Mouse (Mus musculus) ES-E14 (cell line): ENCODE results near the gene Dlg2. TPM values are rescaled to one million over a fixed set of nuclear protein-coding genes. Genes with fewer than 3 reads are reported as not detected.

Experiments
- DNase-seq: peaks from one replicate; pipeline ENCODE4 v3.0.0-alpha.2; 2013; ENCODE audit warnings: low read depth, low spot score
- H3K27ac ChIP-seq: 2 replicates; pipeline ENCODE4 v1.5.1; 2012; ENCODE audit warnings: low read depth, mild to moderate bottlenecking, low read length, moderate library complexity, mixed read lengths; ENCODE audit not compliant: poor library complexity, insufficient read depth, severe bottlenecking
- H3K36me3 ChIP-seq: 2 replicates; pipeline ENCODE4 v1.6.1; 2012; ENCODE audit warnings: mild to moderate bottlenecking, low read length, moderate library complexity, mixed read lengths; ENCODE audit not compliant: control insufficient read depth, poor library complexity, insufficient read depth, severe bottlenecking
- H3K4me1 ChIP-seq, 2 experiments: fragments of 150-350 bp in 1 of 2; sonication (generic) in 1 of 2; 2 replicates each; pipeline ENCODE4 v1.6.1; 2012; ENCODE audit warnings: low read length in 2 of 2, mild to moderate bottlenecking in 1 of 2, mixed read lengths in 1 of 2; ENCODE audit not compliant: control insufficient read depth in 2 of 2, insufficient read depth in 2 of 2, poor library complexity in 1 of 2
- H3K4me3 ChIP-seq, 2 experiments: fragments of 150-350 bp in 1 of 2; sonication (generic) in 1 of 2; 2 replicates each; pipeline ENCODE4 v1.5.1; 2012; ENCODE audit warnings: low read length in 2 of 2, low read depth in 1 of 2, mild to moderate bottlenecking in 1 of 2, mixed read lengths in 1 of 2; ENCODE audit not compliant: insufficient read depth in 1 of 2, poor library complexity in 1 of 2, severe bottlenecking in 1 of 2
- H3K9ac ChIP-seq: 2 replicates; pipeline ENCODE4 v1.6.1; 2012; ENCODE audit warnings: low read depth, mild to moderate bottlenecking, low read length, mixed read lengths; ENCODE audit not compliant: poor library complexity, insufficient read depth, severe bottlenecking
- H3K9me3 ChIP-seq: fragments of 150-350 bp; sonication (generic); 2 replicates; pipeline ENCODE4 v1.6.1; 2012; ENCODE audit warnings: low read depth, mild to moderate bottlenecking, low read length; ENCODE audit not compliant: control insufficient read depth, insufficient read depth
- CHD2 ChIP-seq: IDR thresholded peaks from 2 replicates; pipeline ENCODE4 v1.6.1; 2014; ENCODE audit warnings: mild to moderate bottlenecking, low read depth, low read length, inconsistent platforms
- HCFC1 ChIP-seq: IDR thresholded peaks from 2 replicates; pipeline ENCODE4 v1.6.1; 2012; ENCODE audit warnings: low read length, inconsistent platforms, borderline replicate concordance; ENCODE audit not compliant: insufficient read depth
- MAFK ChIP-seq: IDR thresholded peaks from 2 replicates; pipeline ENCODE4 v1.6.1; 2014; ENCODE audit warnings: mild to moderate bottlenecking, low read depth, low read length, inconsistent platforms; ENCODE audit not compliant: insufficient read depth
- ZC3H11A ChIP-seq: IDR thresholded peaks from 2 replicates; pipeline ENCODE4 v1.6.1; 2012; ENCODE audit warnings: low read depth, mild to moderate bottlenecking, inconsistent platforms, low read length, borderline replicate concordance
- ZNF384 ChIP-seq: IDR thresholded peaks from 2 replicates; pipeline ENCODE4 v1.6.1; 2012; ENCODE audit warnings: low read depth, low read length, inconsistent platforms
- in situ Hi-C, 2 experiments: fragments of 600-800 bp; cut with MboI; formaldehyde crosslinking; loops; one replicate each; pipeline ENCODE4 v1.15.1; 2025; ENCODE audit warnings: low sequenced_read_pairs in 2 of 2, inconsistent platforms in 1 of 2; ENCODE audit not compliant: unreplicated experiment in 2 of 2
- total RNA-seq: library from RNA; depleted of rRNA; stranded (reverse); fragments of 300-350 nt; gene quantifications from 2 replicates; pipeline ENCODE4 v1.2.3, GENCODE M21; 2012

The Dlg2 gene
- total RNA-seq, 1 experiment: 0.13 TPM

GRCm38 (mm10) chr7:92234476-92235202 is 1758.2 kb downstream of the Dlg2 start:
- Histone ChIP-seq H3K36me3 (no peaks in the 10 kb centered on the region), H3K4me1 (no peaks in the 10 kb centered on the region), H3K9me3 (peaks cover 3% of the 10 kb centered on the region; the same call in 1 of the 2 replicates), H3K27ac (no peak overlapping the region), H3K4me3 (no peak overlapping the region), H3K9ac (no peak overlapping the region)
- DNase-seq: no peak
- TF ChIP-seq HCFC1: no peak
- TF ChIP-seq CHD2: no peak
- TF ChIP-seq ZC3H11A: no peak
- TF ChIP-seq ZNF384: no peak
- no peak for TF ChIP-seq MAFK
- in situ Hi-C loops: no loop called here

- Histone ChIP-seq H3K4me3 (no peak overlapping the region), H3K4me1 (no peaks in the 10 kb centered on the region), H3K9ac (no peak overlapping the region), H3K36me3 (no peaks in the 10 kb centered on the region), H3K9me3 (peaks cover 3% of the 10 kb centered on the region; the same call in 1 of the 2 replicates), H3K27ac (no peak overlapping the region)
- in situ Hi-C loops: no loop called here
- no peak for TF ChIP-seq ZNF384
- TF ChIP-seq HCFC1: no peak
- no peak for TF ChIP-seq ZC3H11A
- no peak for TF ChIP-seq CHD2
- TF ChIP-seq MAFK: no peak
- DNase-seq: no peak
Measured at GRCm38 (mm10) chr7:92235541-92236031, 1759.1 kb downstream of the Dlg2 start.

- H3K9me3 ChIP-seq: no peaks in the 10 kb centered on the region
- no peaks in the 10 kb centered on the region for H3K4me1 ChIP-seq
- H3K27ac ChIP-seq: no peak overlapping the region
- no peak overlapping the region for H3K4me3 ChIP-seq
- H3K9ac ChIP-seq: no peak overlapping the region
- H3K36me3 ChIP-seq: no peaks in the 10 kb centered on the region
- TF ChIP-seq MAFK (no peak), ZNF384 (no peak), CHD2 (no peak), HCFC1 (no peak), ZC3H11A (no peak)
- no peak for DNase-seq
- in situ Hi-C loops: no loop called here
Measured at GRCm38 (mm10) chr7:92240908-92241307, 1764.4 kb downstream of the Dlg2 start.

- no peaks in the 10 kb centered on the region for H3K36me3 ChIP-seq
- TF ChIP-seq CHD2: no peak
- TF ChIP-seq ZNF384: no peak
- TF ChIP-seq ZC3H11A: no peak
- no peak for TF ChIP-seq HCFC1
- TF ChIP-seq MAFK: no peak
- no peak overlapping the region for H3K27ac ChIP-seq
- H3K9me3 ChIP-seq: no peaks in the 10 kb centered on the region
- DNase-seq: no peak
- no peak overlapping the region for H3K9ac ChIP-seq
- H3K4me1 ChIP-seq: no peaks in the 10 kb centered on the region
- in situ Hi-C loops: no loop called here
- H3K4me3 ChIP-seq: no peak overlapping the region
Measured at GRCm38 (mm10) chr7:92247594-92247993, 1771.1 kb downstream of the Dlg2 start.

- no peak for DNase-seq
- H3K9me3 ChIP-seq: no peaks in the 10 kb centered on the region
- H3K4me1 ChIP-seq: no peaks in the 10 kb centered on the region
- in situ Hi-C loops: no loop called here
- H3K9ac ChIP-seq: no peak overlapping the region
- no peak for TF ChIP-seq ZNF384
- no peak for TF ChIP-seq CHD2
- no peak for TF ChIP-seq HCFC1
- TF ChIP-seq MAFK: no peak
- no peak for TF ChIP-seq ZC3H11A
- no peak overlapping the region for H3K27ac ChIP-seq
- H3K36me3 ChIP-seq: no peaks in the 10 kb centered on the region
- no peak overlapping the region for H3K4me3 ChIP-seq
Measured at GRCm38 (mm10) chr7:92248619-92249018, 1772.1 kb downstream of the Dlg2 start.
